Mouse (Mus musculus): ENCODE measurements around the gene Hist2h2ab.

DNA sequence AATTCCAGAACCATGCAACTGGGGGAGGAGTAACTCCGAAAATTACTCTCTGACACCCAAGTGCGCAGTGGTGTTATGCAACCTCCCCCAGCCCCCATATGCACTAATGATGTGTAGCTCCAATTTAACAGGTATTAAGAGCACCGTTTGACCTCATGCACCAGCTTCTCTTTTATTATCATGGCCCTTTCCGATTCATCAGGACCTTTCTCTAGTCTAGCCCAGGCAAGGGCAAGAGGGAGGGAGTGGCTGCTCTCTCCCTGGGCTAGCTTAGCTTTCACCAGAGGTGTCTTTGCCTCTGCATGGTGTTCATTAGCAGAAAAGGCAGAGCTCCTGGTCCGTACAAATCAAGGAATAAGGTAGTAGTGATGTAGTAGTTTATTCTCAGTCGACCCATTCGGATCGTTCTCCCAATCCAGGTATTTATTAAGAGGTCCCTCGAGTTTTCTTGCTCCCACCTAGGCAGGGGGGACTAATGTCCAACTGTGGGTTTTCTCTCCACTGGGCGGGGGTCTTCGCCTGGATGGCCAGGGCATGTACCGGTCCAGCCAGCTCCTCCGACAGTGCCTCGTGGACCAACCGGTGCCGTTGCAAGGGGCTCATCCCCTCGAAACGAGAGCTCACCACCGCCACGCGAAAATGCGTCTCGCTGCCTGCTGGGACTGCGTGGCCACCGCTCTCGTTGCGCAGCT, 23.1 kb upstream of the Hist2h2ab start:
- peak; percentile 38; the same call in 1 of the 2 replicates for TF ChIP-seq CTCF (IDR thresholded peaks at IDR 0.05; ENCODE audit: low read depth, low read length)
- TF ChIP-seq POLR2A (IDR thresholded peaks at IDR 0.05; ENCODE audit: extremely low read depth, insufficient read depth, low read length), result no peak

Measured in liver, adult 2 months (tissue).